Mouse (Mus musculus): ENCODE measurements around the gene Kdm4c. TPM values are rescaled to one million over a fixed set of nuclear protein-coding genes. Genes with fewer than 3 reads are reported as not detected.
"Not testable (repeated sequence)": the region's sequence is repeated elsewhere in the genome, so short reads cannot be mapped to it uniquely, and the experiment has no call there.

Gene Kdm4c
- 6.5 and 7.0 TPM in 2 replicates for polyA plus RNA-seq (2015; fragmentation: Nextera tagmentation; extraction: Ambion mirVana)

GRCm38 (mm10) chr4:74242176-74242575 lies at the start of gene Kdm4c:
Gene Kdm4c (plus strand): TSS chr4:74242497.
- TF ChIP-seq CTCF (IDR thresholded peaks at IDR 0.05; ENCODE audit: low read depth) = no peak
- WGBS = 96% methylated on average over 1 of the region's 1 CpGs
- Histone ChIP-seq H3K9me3 (ENCODE audit: control insufficient read depth) (no peaks in the 10 kb centered on the region), H3K27ac (ENCODE audit: low read depth, low read length) (no peak within 1 kb of the TSS), H3K4me1 (replicated peaks; ENCODE audit: control insufficient read depth, insufficient read depth, low read length) (no peaks in the 10 kb centered on the region), H3K36me3 (ENCODE audit: control insufficient read depth, insufficient read depth) (no peaks in the 10 kb centered on the region), H3K27me3 (replicated peaks; ENCODE audit: control insufficient read depth, insufficient read depth, low read length) (no peaks in the 10 kb centered on the region), H3K4me2 (replicated peaks; ENCODE audit: low read depth) (no peak within 1 kb of the TSS), H3K4me3 (ENCODE audit: low read depth, low read length) (no peak within 1 kb of the TSS), H3K9ac (ENCODE audit: low read depth, low read length) (no peak within 1 kb of the TSS)
- no peak for ATAC-seq

GRCm38 (mm10) chr4:74201281-74201811 lies 41.0 kb upstream of the Kdm4c start:
- Histone ChIP-seq H3K9ac (ENCODE audit: low read depth, low read length) (no peak overlapping the region), H3K9me3 (ENCODE audit: control insufficient read depth) (no peaks in the 10 kb centered on the region)

GRCm38 (mm10) chr4:74221780-74222179 lies 20.5 kb upstream of the Kdm4c start:
- not testable (repeated sequence) for H3K9me3 ChIP-seq (ENCODE audit: control insufficient read depth); H3K9ac ChIP-seq (ENCODE audit: low read depth, low read length); H3K4me1 ChIP-seq (replicated peaks; ENCODE audit: control insufficient read depth, insufficient read depth, low read length); H3K4me3 ChIP-seq (ENCODE audit: low read depth, low read length); H3K27ac ChIP-seq (ENCODE audit: low read depth, low read length); ATAC-seq; H3K36me3 ChIP-seq (ENCODE audit: control insufficient read depth, insufficient read depth); H3K4me2 ChIP-seq (replicated peaks; ENCODE audit: low read depth); H3K27me3 ChIP-seq (replicated peaks; ENCODE audit: control insufficient read depth, insufficient read depth, low read length)
- 80% methylated on average over 1 of the region's 1 CpGs for WGBS

More at GRCm38 (mm10) chr4:74201281-74201811, 41.0 kb upstream of the Kdm4c start:
- Histone ChIP-seq H3K4me3 (ENCODE audit: low read depth, low read length) (no peak overlapping the region), H3K27me3 (replicated peaks; ENCODE audit: control insufficient read depth, insufficient read depth, low read length) (no peaks in the 10 kb centered on the region), H3K36me3 (ENCODE audit: control insufficient read depth, insufficient read depth) (no peaks in the 10 kb centered on the region), H3K4me1 (replicated peaks; ENCODE audit: control insufficient read depth, insufficient read depth, low read length) (no peaks in the 10 kb centered on the region), H3K27ac (ENCODE audit: low read depth, low read length) (no peak overlapping the region), H3K4me2 (replicated peaks; ENCODE audit: low read depth) (no peak overlapping the region)
- ATAC-seq = no peak
- no peak for TF ChIP-seq CTCF (IDR thresholded peaks at IDR 0.05; ENCODE audit: low read depth)

- peak; percentile 72 for TF ChIP-seq CTCF (IDR thresholded peaks at IDR 0.05; ENCODE audit: low read depth)
- WGBS = 27% methylated on average over 3 of the region's 3 CpGs
- no peaks in the 10 kb centered on the region for H3K9me3 ChIP-seq (ENCODE audit: control insufficient read depth)
Observed at GRCm38 (mm10) chr4:74222360-74222759, 19.9 kb upstream of the Kdm4c start.

GRCm38 (mm10) chr4:74224210-74224609 lies 18.1 kb upstream of the Kdm4c start:
- no peak overlapping the region for H3K4me3 ChIP-seq (ENCODE audit: low read depth, low read length)
- ATAC-seq = no peak
- H3K27me3 ChIP-seq (replicated peaks; ENCODE audit: control insufficient read depth, insufficient read depth, low read length) = no peaks in the 10 kb centered on the region
- H3K9ac ChIP-seq (ENCODE audit: low read depth, low read length) = no peak overlapping the region
- H3K4me1 ChIP-seq (replicated peaks; ENCODE audit: control insufficient read depth, insufficient read depth, low read length) = no peaks in the 10 kb centered on the region
- no peak overlapping the region for H3K4me2 ChIP-seq (replicated peaks; ENCODE audit: low read depth)
- H3K9me3 ChIP-seq (ENCODE audit: control insufficient read depth) = no peaks in the 10 kb centered on the region
- TF ChIP-seq CTCF (IDR thresholded peaks at IDR 0.05; ENCODE audit: low read depth) = peak; percentile 19; the same call in 1 of the 2 replicates
- no peak overlapping the region for H3K27ac ChIP-seq (ENCODE audit: low read depth, low read length)
- WGBS = 63% methylated on average over 2 of the region's 2 CpGs
- no peaks in the 10 kb centered on the region for H3K36me3 ChIP-seq (ENCODE audit: control insufficient read depth, insufficient read depth)

More at GRCm38 (mm10) chr4:74222360-74222759, 19.9 kb upstream of the Kdm4c start:
- Histone ChIP-seq H3K4me3 (ENCODE audit: low read depth, low read length) (no peak overlapping the region), H3K4me2 (replicated peaks; ENCODE audit: low read depth) (no peak overlapping the region), H3K4me1 (replicated peaks; ENCODE audit: control insufficient read depth, insufficient read depth, low read length) (no peaks in the 10 kb centered on the region), H3K27ac (ENCODE audit: low read depth, low read length) (no peak overlapping the region), H3K27me3 (replicated peaks; ENCODE audit: control insufficient read depth, insufficient read depth, low read length) (no peaks in the 10 kb centered on the region), H3K36me3 (ENCODE audit: control insufficient read depth, insufficient read depth) (no peaks in the 10 kb centered on the region), H3K9ac (ENCODE audit: low read depth, low read length) (no peak overlapping the region)
- ATAC-seq = no peak

GRCm38 (mm10) chr4:74230994-74231393 lies 11.3 kb upstream of the Kdm4c start:
- no peaks in the 10 kb centered on the region for H3K4me1 ChIP-seq (replicated peaks; ENCODE audit: control insufficient read depth, insufficient read depth, low read length)
- H3K9me3 ChIP-seq (ENCODE audit: control insufficient read depth) = no peaks in the 10 kb centered on the region
- 78% methylated on average over 4 of the region's 4 CpGs for WGBS
- H3K4me3 ChIP-seq (ENCODE audit: low read depth, low read length) = no peak overlapping the region
- H3K27me3 ChIP-seq (replicated peaks; ENCODE audit: control insufficient read depth, insufficient read depth, low read length) = no peaks in the 10 kb centered on the region
- ATAC-seq = peak; percentile 63; the same call in 1 of the 2 replicates
- H3K9ac ChIP-seq (ENCODE audit: low read depth, low read length) = no peak overlapping the region
- H3K36me3 ChIP-seq (ENCODE audit: control insufficient read depth, insufficient read depth) = no peaks in the 10 kb centered on the region
- peak; percentile 59 for TF ChIP-seq CTCF (IDR thresholded peaks at IDR 0.05; ENCODE audit: low read depth)
- H3K27ac ChIP-seq (ENCODE audit: low read depth, low read length) = no peak overlapping the region
- no peak overlapping the region for H3K4me2 ChIP-seq (replicated peaks; ENCODE audit: low read depth)

- peak; percentile 75 for ATAC-seq
- peak; percentile 82 for TF ChIP-seq CTCF (IDR thresholded peaks at IDR 0.05; ENCODE audit: low read depth)
- no peaks in the 10 kb centered on the region for H3K27me3 ChIP-seq (replicated peaks; ENCODE audit: control insufficient read depth, insufficient read depth, low read length)
- no peaks in the 10 kb centered on the region for H3K4me1 ChIP-seq (replicated peaks; ENCODE audit: control insufficient read depth, insufficient read depth, low read length)
- H3K4me2 ChIP-seq (replicated peaks; ENCODE audit: low read depth) = no peak overlapping the region
- H3K36me3 ChIP-seq (ENCODE audit: control insufficient read depth, insufficient read depth) = no peaks in the 10 kb centered on the region
- no peaks in the 10 kb centered on the region for H3K9me3 ChIP-seq (ENCODE audit: control insufficient read depth)
- H3K4me3 ChIP-seq (ENCODE audit: low read depth, low read length) = no peak overlapping the region
- 61% methylated on average over 5 of the region's 5 CpGs for WGBS
- H3K9ac ChIP-seq (ENCODE audit: low read depth, low read length) = no peak overlapping the region
- H3K27ac ChIP-seq (ENCODE audit: low read depth, low read length) = no peak overlapping the region
Observed at GRCm38 (mm10) chr4:74231405-74231804, 10.9 kb upstream of the Kdm4c start.
